Mouse (Mus musculus) G1E (cell line): Measurements from ENCODE around the gene Ppp1r18.

Experiments used
- CTCF ChIP-seq: IDR thresholded peaks from 2 replicates; pipeline ENCODE4 v1.5.1; 2012; ENCODE audit warnings: low read depth, low read length, inconsistent platforms, mixed read lengths
- GATA1 ChIP-seq: IDR thresholded peaks from 2 replicates; pipeline ENCODE4 v1.6.1; 2012; ENCODE audit warnings: borderline replicate concordance, low read length, inconsistent platforms, mixed read lengths
- TAL1 ChIP-seq: conservative IDR thresholded peaks from 2 replicates; pipeline ENCODE4 v1.6.1; 2012; ENCODE audit warnings: low read depth, low read length, inconsistent platforms, mixed read lengths

- no peak for TF ChIP-seq CTCF
- TF ChIP-seq GATA1 = no peak
- no peak for TF ChIP-seq TAL1
Observed at GRCm38 (mm10) chr17:35909919-35910369, 44.6 kb downstream of the Ppp1r18 start, which contains the start of gene Atat1.
